Mouse (Mus musculus): Measurements from ENCODE around the gene Srrd.

DNA sequence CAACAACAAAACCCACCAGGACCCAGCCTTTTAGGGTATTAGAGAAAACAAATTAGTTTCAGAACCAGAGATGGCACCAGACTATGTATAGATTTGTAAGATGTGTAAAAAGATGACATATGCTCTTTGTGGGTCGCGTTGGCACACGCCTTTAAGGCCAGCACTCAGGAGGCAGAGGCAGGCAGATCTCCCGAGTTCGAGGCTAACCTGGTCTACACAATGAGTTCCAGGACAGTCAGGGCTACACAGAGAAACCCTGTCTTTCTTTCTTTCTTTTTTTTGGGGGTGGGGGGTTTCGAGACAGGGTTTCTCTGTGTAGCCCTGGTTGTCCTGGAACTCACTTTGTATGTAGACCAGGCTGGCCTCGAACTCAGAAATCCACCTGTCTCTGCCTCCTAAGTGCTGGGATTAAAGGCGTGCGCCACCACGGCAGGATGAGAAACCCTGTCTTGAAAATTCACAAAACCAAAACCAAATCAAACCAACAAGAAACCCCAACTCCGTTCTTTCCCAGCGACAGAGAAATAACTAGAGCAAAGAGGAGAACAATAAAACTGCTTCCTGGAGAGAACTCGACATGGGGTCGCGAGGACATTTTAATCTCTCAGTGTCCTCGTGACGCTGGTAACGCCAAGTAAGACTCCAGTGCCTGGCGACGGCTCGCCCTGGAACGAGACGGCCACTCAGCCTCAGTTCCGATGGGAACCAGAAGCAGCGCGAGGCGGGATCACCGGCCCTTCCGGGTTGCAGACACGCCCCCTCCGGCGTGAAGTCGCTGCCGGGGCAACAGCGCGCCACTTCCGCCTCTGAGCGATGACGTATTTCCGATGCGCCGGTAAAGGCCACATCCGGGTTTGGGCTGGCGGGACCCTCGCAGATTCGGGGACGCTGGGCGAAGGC lies 17.0 kb downstream of the Srrd start, which contains the start of gene Tfip11:
- no peak; the same call in 1 of the 2 replicates for TF ChIP-seq POLR2AphosphoS2 (IDR thresholded peaks at IDR 0.05; ENCODE audit: low read depth, low read length)
- no peak for TF ChIP-seq EP300 (IDR thresholded peaks at IDR 0.05; ENCODE audit: low read length)
- TF ChIP-seq CTCF (conservative IDR thresholded peaks at IDR 0.05 in 1 of 2, IDR thresholded peaks at IDR 0.05 in 1 of 2; ENCODE audit: low read depth in 2 of 2, low read length in 2 of 2): no peak
- TF ChIP-seq JUN (IDR thresholded peaks at IDR 0.05; ENCODE audit: insufficient read depth, low read depth, low read length): no peak
- TF ChIP-seq SIN3A (IDR thresholded peaks at IDR 0.05; ENCODE audit: low read length): peak; percentile 99
